Mouse (Mus musculus): ENCODE data around the gene F11r. TPM values are rescaled to one million over a fixed set of nuclear protein-coding genes. Genes with fewer than 3 reads are reported as not detected.

F11r gene
- total and polyA plus RNA-seq, 2 experiments from 2014 or later: 45.6 to 75.8 TPM

- no peak overlapping the region for H3K4me2 ChIP-seq (ENCODE audit: low read depth, low read length)
- no peaks in the 10 kb centered on the region for H3K9me3 ChIP-seq (replicated peaks; ENCODE audit: control insufficient read depth, low read length)
- no peak overlapping the region for H3K9ac ChIP-seq (replicated peaks; ENCODE audit: low read depth, low read length)
- no peak overlapping the region for H3K27ac ChIP-seq (ENCODE audit: low read depth)
- TF ChIP-seq CTCF (IDR thresholded peaks at IDR 0.05; ENCODE audit: low read depth): no peak
- no peak for TF ChIP-seq EP300 (IDR thresholded peaks at IDR 0.05; ENCODE audit: low read depth)
- DNase-seq (ENCODE audit: low spot score) (no peak), ATAC-seq (ENCODE audit: insufficient read depth, low read depth) (no peak)
- H3K36me3 ChIP-seq (replicated peaks; ENCODE audit: control insufficient read depth, insufficient read depth, low read length): no peaks in the 10 kb centered on the region
- H3K4me3 ChIP-seq (ENCODE audit: low read depth, low read length): no peak overlapping the region
- H3K4me1 ChIP-seq (ENCODE audit: control insufficient read depth, insufficient read depth): no peaks in the 10 kb centered on the region
- 76% methylated on average over 5 of the region's 5 CpGs for WGBS
- H3K27me3 ChIP-seq (ENCODE audit: control insufficient read depth, insufficient read depth, low read length): no peaks in the 10 kb centered on the region; the same call in 1 of the 2 replicates
Observed at GRCm38 (mm10) chr1:171407263-171407662, 30.1 kb upstream of the F11r start.

GRCm38 (mm10) chr1:171410231-171410630 is 27.1 kb upstream of the F11r start:
- TF ChIP-seq CTCF (IDR thresholded peaks at IDR 0.05; ENCODE audit: low read depth) (no peak), EP300 (IDR thresholded peaks at IDR 0.05; ENCODE audit: low read depth) (no peak)

GRCm38 (mm10) chr1:171410947-171411484 is 26.3 kb upstream of the F11r start, which contains the start of gene Usf1:
Gene Usf1 (plus strand): TSS chr1:171411313.
- TF ChIP-seq CTCF (IDR thresholded peaks at IDR 0.05; ENCODE audit: low read depth) (no peak), EP300 (IDR thresholded peaks at IDR 0.05; ENCODE audit: low read depth) (no peak; the same call in 1 of the 2 replicates)
- Histone ChIP-seq H3K4me1 (ENCODE audit: control insufficient read depth, insufficient read depth) (no peaks in the 10 kb centered on the region), H3K4me2 (ENCODE audit: low read depth, low read length) (peak within 1 kb of the TSS; percentile 62), H3K36me3 (replicated peaks; ENCODE audit: control insufficient read depth, insufficient read depth, low read length) (peaks cover 11% of the 10 kb centered on the region), H3K27me3 (ENCODE audit: control insufficient read depth, insufficient read depth, low read length) (no peaks in the 10 kb centered on the region; the same call in 1 of the 2 replicates), H3K4me3 (ENCODE audit: low read depth, low read length) (peak within 1 kb of the TSS; percentile 88), H3K9me3 (replicated peaks; ENCODE audit: control insufficient read depth, low read length) (no peaks in the 10 kb centered on the region), H3K27ac (ENCODE audit: low read depth) (peak within 1 kb of the TSS; percentile 92), H3K9ac (replicated peaks; ENCODE audit: low read depth, low read length) (peak within 1 kb of the TSS; percentile 98)
- DNase-seq (ENCODE audit: low spot score): peak; percentile 93
- ATAC-seq (ENCODE audit: insufficient read depth, low read depth): peak; percentile 96
- WGBS: under 1% methylated on average over 36 of the region's 36 CpGs

More at GRCm38 (mm10) chr1:171410231-171410630, 27.1 kb upstream of the F11r start:
- Histone ChIP-seq H3K27me3 (ENCODE audit: control insufficient read depth, insufficient read depth, low read length) (no peaks in the 10 kb centered on the region; the same call in 1 of the 2 replicates), H3K9me3 (replicated peaks; ENCODE audit: control insufficient read depth, low read length) (no peaks in the 10 kb centered on the region), H3K9ac (replicated peaks; ENCODE audit: low read depth, low read length) (no peak overlapping the region), H3K27ac (ENCODE audit: low read depth) (no peak overlapping the region), H3K4me2 (ENCODE audit: low read depth, low read length) (no peak overlapping the region), H3K4me3 (ENCODE audit: low read depth, low read length) (no peak overlapping the region), H3K4me1 (ENCODE audit: control insufficient read depth, insufficient read depth) (no peaks in the 10 kb centered on the region), H3K36me3 (replicated peaks; ENCODE audit: control insufficient read depth, insufficient read depth, low read length) (peaks cover 3% of the 10 kb centered on the region; the same call in 1 of the 2 replicates)
- 90% methylated on average over 1 of the region's 1 CpGs for WGBS
- ATAC-seq (ENCODE audit: insufficient read depth, low read depth): no peak
- DNase-seq (ENCODE audit: low spot score): no peak

GRCm38 (mm10) chr1:171411492-171411941 is 25.8 kb upstream of the F11r start:
- WGBS: 0% methylated on average over 38 of the region's 39 CpGs
- H3K36me3 ChIP-seq (replicated peaks; ENCODE audit: control insufficient read depth, insufficient read depth, low read length): peaks cover 16% of the 10 kb centered on the region
- no peaks in the 10 kb centered on the region for H3K9me3 ChIP-seq (replicated peaks; ENCODE audit: control insufficient read depth, low read length)
- H3K4me1 ChIP-seq (ENCODE audit: control insufficient read depth, insufficient read depth): no peaks in the 10 kb centered on the region
- ATAC-seq (ENCODE audit: insufficient read depth, low read depth) (peak; percentile 64), DNase-seq (ENCODE audit: low spot score) (no peak)
- H3K4me2 ChIP-seq (ENCODE audit: low read depth, low read length): peak overlapping the region; percentile 62
- H3K4me3 ChIP-seq (ENCODE audit: low read depth, low read length): peak overlapping the region; percentile 88
- TF ChIP-seq CTCF (IDR thresholded peaks at IDR 0.05; ENCODE audit: low read depth) (no peak), EP300 (IDR thresholded peaks at IDR 0.05; ENCODE audit: low read depth) (no peak)
- H3K27me3 ChIP-seq (ENCODE audit: control insufficient read depth, insufficient read depth, low read length): no peaks in the 10 kb centered on the region; the same call in 1 of the 2 replicates
- peak overlapping the region; percentile 92 for H3K27ac ChIP-seq (ENCODE audit: low read depth)
- H3K9ac ChIP-seq (replicated peaks; ENCODE audit: low read depth, low read length): peak overlapping the region; percentile 98

GRCm38 (mm10) chr1:171412001-171412441 is 25.3 kb upstream of the F11r start:
- TF ChIP-seq CTCF (IDR thresholded peaks at IDR 0.05; ENCODE audit: low read depth) (peak; percentile 2; the same call in 1 of the 2 replicates), EP300 (IDR thresholded peaks at IDR 0.05; ENCODE audit: low read depth) (no peak)
- peak; percentile 31 for ATAC-seq (ENCODE audit: insufficient read depth, low read depth)

More at GRCm38 (mm10) chr1:171412001-171412441, 25.3 kb upstream of the F11r start:
- no peaks in the 10 kb centered on the region; the same call in 1 of the 2 replicates for H3K27me3 ChIP-seq (ENCODE audit: control insufficient read depth, insufficient read depth, low read length)
- peak overlapping the region; percentile 88 for H3K4me3 ChIP-seq (ENCODE audit: low read depth, low read length)
- H3K4me2 ChIP-seq (ENCODE audit: low read depth, low read length): peak overlapping the region; percentile 62
- H3K9ac ChIP-seq (replicated peaks; ENCODE audit: low read depth, low read length): peak overlapping the region; percentile 98
- peak overlapping the region; percentile 92 for H3K27ac ChIP-seq (ENCODE audit: low read depth)
- H3K36me3 ChIP-seq (replicated peaks; ENCODE audit: control insufficient read depth, insufficient read depth, low read length): peaks cover 21% of the 10 kb centered on the region
- no peaks in the 10 kb centered on the region for H3K4me1 ChIP-seq (ENCODE audit: control insufficient read depth, insufficient read depth)
- H3K9me3 ChIP-seq (replicated peaks; ENCODE audit: control insufficient read depth, low read length): no peaks in the 10 kb centered on the region
- under 1% methylated on average over 20 of the region's 20 CpGs for WGBS
- peak; percentile 61 for DNase-seq (ENCODE audit: low spot score)

All from heart, postnatal 0 days (tissue).